Mouse (Mus musculus) kidney, adult 2 months (tissue): ENCODE measurements around the gene Traf4. TPM values are rescaled to one million over a fixed set of nuclear protein-coding genes. Genes with fewer than 3 reads are reported as not detected.

Source experiments
- DNase-seq: peaks from one replicate; pipeline ENCODE4 v3.0.0; 2021
- H3K27ac ChIP-seq: fragments of 200-500 bp; 2 replicates; pipeline ENCODE4 v1.5.1; 2012; ENCODE audit warnings: low read depth, low read length, control low read depth, inconsistent platforms; ENCODE audit not compliant: insufficient read depth
- H3K27me3 ChIP-seq: fragments of 200-500 bp; replicated peaks from 2 replicates; pipeline ENCODE4 v1.6.1; 2012; ENCODE audit warnings: mild to moderate bottlenecking, moderate library complexity, low read length, inconsistent platforms; ENCODE audit not compliant: control insufficient read depth, insufficient read depth
- H3K36me3 ChIP-seq: fragments of 200-500 bp; 2 replicates; pipeline ENCODE4 v1.6.1; 2012; ENCODE audit warnings: mild to moderate bottlenecking, moderate library complexity, low read length, inconsistent platforms; ENCODE audit not compliant: control insufficient read depth, insufficient read depth
- H3K4me1 ChIP-seq: fragments of 200-500 bp; 2 replicates; pipeline ENCODE4 v1.6.1; 2011; ENCODE audit warnings: low read length; ENCODE audit not compliant: control insufficient read depth, insufficient read depth
- H3K4me3 ChIP-seq: fragments of 200-500 bp; 2 replicates; pipeline ENCODE4 v1.5.1; 2011; ENCODE audit warnings: mild to moderate bottlenecking, low read depth, low read length, control low read depth; ENCODE audit not compliant: insufficient read depth
- CTCF ChIP-seq: fragments of 200-500 bp; conservative IDR thresholded peaks from 2 replicates; pipeline ENCODE4 v1.5.1; 2011; ENCODE audit warnings: low read depth, mild to moderate bottlenecking, control low read depth, low read length, moderate library complexity, mixed read lengths; ENCODE audit not compliant: insufficient read depth, insufficient read length
- POLR2A ChIP-seq: fragments of 200-500 bp; IDR thresholded peaks from one replicate; pipeline ENCODE4 v1.6.1; 2011; ENCODE audit warnings: low read depth, low read length, control low read depth
- WGBS: fragments of 180-500 bp; shearing (Covaris S2); methylation state at CpG from one replicate; pipeline ENCODE4 v1.1.7; 2018; 5-methylcytosine and 5-hydroxymethylcytosine counted together
- polyA plus RNA-seq: library from polyadenylated mRNA; depleted of rRNA; stranded (reverse); fragments of >200 nt; gene quantifications from 2 replicates; pipeline ENCODE4 v1.2.3, GENCODE M21; 2012; rRNA removed

The Traf4 gene
- polyA plus RNA-seq, result 108 and 126 TPM in 2 replicates

- Histone ChIP-seq H3K4me1 (peaks cover 32% of the 10 kb centered on the region; the same call in 1 of the 2 replicates), H3K27ac (peak within 1 kb of the TSS; percentile 95), H3K27me3 (no peaks in the 10 kb centered on the region), H3K4me3 (peak within 1 kb of the TSS; percentile 88), H3K36me3 (peaks cover under 1% of the 10 kb centered on the region)
- 1% methylated on average over 78 of the region's 78 CpGs for WGBS
- DNase-seq, result peak; percentile 93
- TF ChIP-seq CTCF, result no peak
Measured at GRCm38 (mm10) chr11:78164924-78165760, at the start of gene Traf4. Traf4 (minus strand) TSS chr11:78165589.

GRCm38 (mm10) chr11:78213086-78213817 lies 47.9 kb upstream of the Traf4 start:
- 90% methylated on average over 14 of the region's 14 CpGs for WGBS
- Histone ChIP-seq H3K27me3 (no peaks in the 10 kb centered on the region), H3K27ac (no peak overlapping the region), H3K36me3 (peaks cover 21% of the 10 kb centered on the region), H3K4me1 (no peaks in the 10 kb centered on the region), H3K4me3 (no peak overlapping the region)
- no peak for TF ChIP-seq POLR2A
- peak; percentile 26 for DNase-seq

GRCm38 (mm10) chr11:78211513-78211912 lies 46.1 kb upstream of the Traf4 start:
- Histone ChIP-seq H3K36me3 (peaks cover 15% of the 10 kb centered on the region), H3K4me3 (no peak overlapping the region), H3K27me3 (no peaks in the 10 kb centered on the region), H3K4me1 (no peaks in the 10 kb centered on the region), H3K27ac (no peak overlapping the region)
- TF ChIP-seq CTCF, result no peak
- no peak for TF ChIP-seq POLR2A
- WGBS, result 89% methylated on average over 5 of the region's 5 CpGs
- no peak for DNase-seq

GRCm38 (mm10) chr11:78210615-78211014 lies 45.2 kb upstream of the Traf4 start:
- DNase-seq, result no peak

GRCm38 (mm10) chr11:78209886-78210285 lies 44.5 kb upstream of the Traf4 start:
- Histone ChIP-seq H3K27ac (no peak overlapping the region), H3K27me3 (no peaks in the 10 kb centered on the region), H3K36me3 (peaks cover 10% of the 10 kb centered on the region; the same call in 1 of the 2 replicates), H3K4me1 (no peaks in the 10 kb centered on the region), H3K4me3 (no peak overlapping the region)
- WGBS, result 85% methylated on average over 6 of the region's 6 CpGs
- TF ChIP-seq CTCF (no peak), POLR2A (no peak)
- no peak for DNase-seq

More at GRCm38 (mm10) chr11:78210615-78211014, 45.2 kb upstream of the Traf4 start:
- no peak overlapping the region for H3K4me3 ChIP-seq
- peaks cover 12% of the 10 kb centered on the region for H3K36me3 ChIP-seq
- 57% methylated on average over 7 of the region's 7 CpGs for WGBS
- H3K27ac ChIP-seq, result no peak overlapping the region
- H3K27me3 ChIP-seq, result no peaks in the 10 kb centered on the region
- no peak for TF ChIP-seq CTCF
- H3K4me1 ChIP-seq, result no peaks in the 10 kb centered on the region

- no peak overlapping the region for H3K4me3 ChIP-seq
- WGBS, result 93% methylated on average over 7 of the region's 7 CpGs
- DNase-seq, result no peak
- H3K36me3 ChIP-seq, result peaks cover 6% of the 10 kb centered on the region; the same call in 1 of the 2 replicates
- no peak overlapping the region for H3K27ac ChIP-seq
- H3K27me3 ChIP-seq, result no peaks in the 10 kb centered on the region
- peaks cover 7% of the 10 kb centered on the region; the same call in 1 of the 2 replicates for H3K4me1 ChIP-seq
- no peak for TF ChIP-seq CTCF
- TF ChIP-seq POLR2A, result no peak
Measured at GRCm38 (mm10) chr11:78207190-78207589, 41.8 kb upstream of the Traf4 start.
